Mouse (Mus musculus) E14TG2a.4 (cell line): ENCODE data around the gene U2af2.

Experiments used
- H3K27me3 ChIP-seq: 2 replicates; pipeline ENCODE4 v1.6.1; 2014; ENCODE audit warnings: low read length, control low read depth; ENCODE audit not compliant: insufficient read depth
- H3K36me3 ChIP-seq: 2 replicates; pipeline ENCODE4 v1.6.1; 2014; ENCODE audit warnings: low read length, control low read depth; ENCODE audit not compliant: insufficient read depth
- H3K4me1 ChIP-seq: replicated peaks from 2 replicates; pipeline ENCODE4 v1.6.1; 2014; ENCODE audit warnings: low read depth, low read length, control low read depth
- H3K4me3 ChIP-seq: replicated peaks from 2 replicates; pipeline ENCODE4 v1.5.1; 2014; ENCODE audit warnings: mild to moderate bottlenecking, low read length
- H3K9me3 ChIP-seq: 2 replicates; pipeline ENCODE4 v1.6.1; 2014; ENCODE audit warnings: low read length, control low read depth
- CTCF ChIP-seq: conservative IDR thresholded peaks from 2 replicates; pipeline ENCODE4 v1.5.1; 2014; ENCODE audit warnings: low read length
- NANOG ChIP-seq: IDR thresholded peaks from 2 replicates; pipeline ENCODE4 v1.6.1; 2014; ENCODE audit warnings: borderline replicate concordance, low read length, mixed read lengths
- POU5F1 ChIP-seq: IDR thresholded peaks from 2 replicates; pipeline ENCODE4 v1.6.1; 2014; ENCODE audit warnings: low read length, borderline replicate concordance

The U2af2 gene

GRCm38 (mm10) chr7:5098769-5099168 lies 36.8 kb downstream of the U2af2 start:
- Histone ChIP-seq H3K9me3 (no peaks in the 10 kb centered on the region), H3K4me1 (peaks cover 61% of the 10 kb centered on the region), H3K36me3 (peaks cover 54% of the 10 kb centered on the region), H3K4me3 (no peak overlapping the region), H3K27me3 (no peaks in the 10 kb centered on the region)
- TF ChIP-seq POU5F1: no peak
- no peak for TF ChIP-seq CTCF
- TF ChIP-seq NANOG: no peak

- TF ChIP-seq POU5F1 (no peak), CTCF (no peak), NANOG (no peak)
- peaks cover 44% of the 10 kb centered on the region for H3K36me3 ChIP-seq
- H3K9me3 ChIP-seq: no peaks in the 10 kb centered on the region
Observed at GRCm38 (mm10) chr7:5099796-5100195, 37.9 kb downstream of the U2af2 start.

GRCm38 (mm10) chr7:5101066-5101663 lies 39.2 kb downstream of the U2af2 start:
- Histone ChIP-seq H3K9me3 (no peaks in the 10 kb centered on the region), H3K4me1 (peaks cover 39% of the 10 kb centered on the region), H3K4me3 (no peak overlapping the region), H3K27me3 (no peaks in the 10 kb centered on the region), H3K36me3 (peaks cover 30% of the 10 kb centered on the region)
- TF ChIP-seq POU5F1: no peak
- TF ChIP-seq CTCF: no peak
- TF ChIP-seq NANOG: no peak

More at GRCm38 (mm10) chr7:5099796-5100195, 37.9 kb downstream of the U2af2 start:
- Histone ChIP-seq H3K4me3 (no peak overlapping the region), H3K27me3 (no peaks in the 10 kb centered on the region), H3K4me1 (peaks cover 52% of the 10 kb centered on the region)

- Histone ChIP-seq H3K4me1 (peaks cover 28% of the 10 kb centered on the region), H3K4me3 (no peak overlapping the region), H3K9me3 (no peaks in the 10 kb centered on the region), H3K36me3 (peaks cover 18% of the 10 kb centered on the region), H3K27me3 (no peaks in the 10 kb centered on the region)
- TF ChIP-seq CTCF (no peak), NANOG (no peak), POU5F1 (no peak)
Observed at GRCm38 (mm10) chr7:5102564-5102963, 40.6 kb downstream of the U2af2 start.

- no peaks in the 10 kb centered on the region for H3K9me3 ChIP-seq
- no peaks in the 10 kb centered on the region for H3K27me3 ChIP-seq
- H3K36me3 ChIP-seq: no peaks in the 10 kb centered on the region
- no peak for TF ChIP-seq CTCF
- no peak for TF ChIP-seq NANOG
- TF ChIP-seq POU5F1: no peak
- H3K4me3 ChIP-seq: no peak overlapping the region
- no peaks in the 10 kb centered on the region for H3K4me1 ChIP-seq
Observed at GRCm38 (mm10) chr7:5108272-5108671, 46.3 kb downstream of the U2af2 start.

- no peaks in the 10 kb centered on the region for H3K27me3 ChIP-seq
Observed at GRCm38 (mm10) chr7:5109301-5109700, 47.4 kb downstream of the U2af2 start.

GRCm38 (mm10) chr7:5112701-5113100 lies 50.8 kb downstream of the U2af2 start:
- H3K9me3 ChIP-seq: no peaks in the 10 kb centered on the region
- peaks cover 5% of the 10 kb centered on the region for H3K4me1 ChIP-seq
- no peak for TF ChIP-seq CTCF
- TF ChIP-seq POU5F1: no peak
- no peak for TF ChIP-seq NANOG
- H3K4me3 ChIP-seq: no peak overlapping the region
- H3K36me3 ChIP-seq: no peaks in the 10 kb centered on the region
- H3K27me3 ChIP-seq: no peaks in the 10 kb centered on the region

More at GRCm38 (mm10) chr7:5109301-5109700, 47.4 kb downstream of the U2af2 start:
- H3K4me3 ChIP-seq: no peak overlapping the region
- H3K4me1 ChIP-seq: no peaks in the 10 kb centered on the region
- H3K36me3 ChIP-seq: no peaks in the 10 kb centered on the region
- TF ChIP-seq NANOG: no peak
- TF ChIP-seq CTCF: peak; percentile 36; the same call in 1 of the 2 replicates
- TF ChIP-seq POU5F1: no peak
- no peaks in the 10 kb centered on the region for H3K9me3 ChIP-seq

GRCm38 (mm10) chr7:5116850-5117249 lies 54.9 kb downstream of the U2af2 start, which contains the start of gene Rfpl4:
Gene Rfpl4 (minus strand): TSS chr7:5116950.
- no peak for TF ChIP-seq POU5F1
- TF ChIP-seq NANOG: no peak
- no peak for TF ChIP-seq CTCF
- Histone ChIP-seq H3K9me3 (no peaks in the 10 kb centered on the region), H3K4me1 (peaks cover 18% of the 10 kb centered on the region), H3K4me3 (no peak within 1 kb of the TSS), H3K27me3 (no peaks in the 10 kb centered on the region), H3K36me3 (no peaks in the 10 kb centered on the region)

GRCm38 (mm10) chr7:5125078-5125477 lies 63.1 kb downstream of the U2af2 start:
- Histone ChIP-seq H3K4me3 (no peak overlapping the region), H3K36me3 (no peaks in the 10 kb centered on the region), H3K4me1 (peaks cover 7% of the 10 kb centered on the region; the same call in 1 of the 2 replicates), H3K27me3 (peaks cover 14% of the 10 kb centered on the region), H3K9me3 (no peaks in the 10 kb centered on the region)
- no peak for TF ChIP-seq POU5F1
- TF ChIP-seq NANOG: no peak
- TF ChIP-seq CTCF: no peak
